Mouse (Mus musculus) hindbrain, embryonic 13.5 days (tissue): ENCODE measurements around the gene Ethe1. TPM values are rescaled to one million over a fixed set of nuclear protein-coding genes. Genes with fewer than 3 reads are reported as not detected.

Source experiments
- ATAC-seq: fragments of 200-750 bp; cut with Nextera tagmentation; 2 replicates; pipeline ENCODE4 v1.8.0; 2017; ENCODE audit warnings: moderate TSS enrichment; ENCODE audit not compliant: low FRiP score
- H3K27ac ChIP-seq: fragments of 300-500 bp; sonication (generic); 2 replicates; pipeline ENCODE4 v1.5.1; 2015; ENCODE audit warnings: inconsistent platforms, mild to moderate bottlenecking, moderate library complexity
- H3K27me3 ChIP-seq: fragments of 300-500 bp; sonication (generic); 2 replicates; pipeline ENCODE4 v1.6.1; 2015; ENCODE audit warnings: mild to moderate bottlenecking, inconsistent platforms
- H3K36me3 ChIP-seq: fragments of 300-500 bp; sonication (generic); 2 replicates; pipeline ENCODE4 v1.6.1; 2015; ENCODE audit warnings: mild to moderate bottlenecking, inconsistent platforms
- H3K4me1 ChIP-seq: fragments of 300-500 bp; sonication (generic); replicated peaks from 2 replicates; pipeline ENCODE4 v1.6.1; 2015; ENCODE audit warnings: inconsistent platforms
- H3K4me2 ChIP-seq: fragments of 300-500 bp; sonication (generic); 2 replicates; pipeline ENCODE4 v1.6.1; 2015; ENCODE audit warnings: inconsistent platforms, mild to moderate bottlenecking, moderate library complexity
- H3K4me3 ChIP-seq: fragments of 300-500 bp; sonication (generic); 2 replicates; pipeline ENCODE4 v1.5.1; 2015; ENCODE audit warnings: mild to moderate bottlenecking, inconsistent platforms
- H3K9ac ChIP-seq: fragments of 300-500 bp; sonication (generic); 2 replicates; pipeline ENCODE4 v1.6.1; 2015; ENCODE audit warnings: mild to moderate bottlenecking, inconsistent platforms
- H3K9me3 ChIP-seq: fragments of 300-500 bp; sonication (generic); 2 replicates; pipeline ENCODE4 v1.6.1; 2016; ENCODE audit warnings: inconsistent platforms
- WGBS: fragments of 180-500 bp; shearing (Covaris S2); methylation state at CpG from one replicate; pipeline ENCODE4 v1.1.7; 2015; 5-methylcytosine and 5-hydroxymethylcytosine counted together
- polyA plus RNA-seq: library from polyadenylated mRNA; unstranded; fragments of >200 nt; fragmentation: Nextera tagmentation; extraction: Ambion mirVana; gene quantifications from 2 replicates; pipeline ENCODE4 v1.2.1, GENCODE M21; 2015

The Ethe1 gene
- polyA plus RNA-seq, 1 experiment from 2014 or later: 18.7 TPM

DNA sequence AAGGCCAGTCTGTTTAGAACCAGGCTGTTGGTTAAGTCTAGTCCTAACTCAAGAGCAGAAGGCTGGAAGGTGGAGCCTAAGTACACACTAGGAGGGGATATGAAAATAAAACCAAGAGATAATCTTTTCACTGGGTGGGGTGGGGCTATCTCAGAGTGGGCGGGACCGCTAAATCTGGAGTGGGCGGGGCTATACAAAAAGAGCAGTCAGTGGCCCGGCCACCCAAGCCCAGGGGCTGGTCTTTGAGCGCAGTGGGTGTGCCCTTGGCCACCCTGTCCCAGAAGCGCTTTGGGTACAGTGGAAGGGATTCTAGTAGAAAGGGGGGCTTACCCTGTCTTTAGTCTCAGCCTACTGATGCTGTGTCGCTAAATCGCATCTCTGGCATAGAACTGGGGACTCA, 515 bp upstream of the Ethe1 start:
- Histone ChIP-seq H3K4me3 (peak overlapping the region; percentile 56), H3K4me1 (peaks cover 16% of the 10 kb centered on the region), H3K27ac (no peak overlapping the region), H3K4me2 (peak overlapping the region; percentile 62), H3K27me3 (peaks cover 31% of the 10 kb centered on the region), H3K9ac (peak overlapping the region; percentile 89), H3K36me3 (no peaks in the 10 kb centered on the region), H3K9me3 (no peaks in the 10 kb centered on the region)
- ATAC-seq: peak; percentile 74
- WGBS: 9% methylated on average over 8 of the region's 8 CpGs

- no peaks in the 10 kb centered on the region for H3K9me3 ChIP-seq
- H3K27me3 ChIP-seq: peaks cover 31% of the 10 kb centered on the region
- 94% methylated on average over 13 of the region's 13 CpGs for WGBS
- no peaks in the 10 kb centered on the region for H3K36me3 ChIP-seq
- no peak overlapping the region for H3K4me2 ChIP-seq
- H3K9ac ChIP-seq: no peak overlapping the region
- no peak overlapping the region for H3K4me3 ChIP-seq
- ATAC-seq: no peak
- peaks cover 18% of the 10 kb centered on the region for H3K4me1 ChIP-seq
- H3K27ac ChIP-seq: no peak overlapping the region
These were observed 993 bp downstream of the Ethe1 start for GRCm38 (mm10) chr7:24588336-24588735.

DNA sequence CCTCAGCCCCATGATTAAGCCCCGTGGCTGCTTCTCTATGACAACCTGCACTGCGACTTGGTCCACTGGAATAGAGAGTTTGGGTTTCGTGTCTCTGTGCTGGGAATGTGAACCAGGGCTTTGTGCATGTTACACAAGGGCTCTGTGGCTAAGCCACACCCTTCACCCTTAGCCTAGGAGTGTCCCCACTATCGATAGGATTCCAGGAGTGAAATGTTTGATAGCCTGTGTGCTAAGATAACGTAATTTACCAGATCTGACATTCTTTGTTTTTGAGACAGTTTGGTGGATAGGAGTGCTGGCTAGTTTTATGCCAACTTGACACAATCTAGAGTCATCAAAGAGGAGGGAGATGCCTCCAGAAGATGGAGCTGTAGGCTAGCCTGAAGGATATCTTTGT, 4.4 kb downstream of the Ethe1 start:
- ATAC-seq: no peak
- no peaks in the 10 kb centered on the region for H3K9me3 ChIP-seq
- no peaks in the 10 kb centered on the region for H3K36me3 ChIP-seq
- H3K4me2 ChIP-seq: no peak overlapping the region
- peaks cover 25% of the 10 kb centered on the region for H3K4me1 ChIP-seq
- 78% methylated on average over 5 of the region's 5 CpGs for WGBS
- H3K27me3 ChIP-seq: peaks cover 22% of the 10 kb centered on the region
- no peak overlapping the region for H3K4me3 ChIP-seq
- H3K9ac ChIP-seq: no peak overlapping the region
- H3K27ac ChIP-seq: no peak overlapping the region

GRCm38 (mm10) chr7:24592163-24592562, 4.8 kb downstream of the Ethe1 start:
- Histone ChIP-seq H3K4me2 (no peak overlapping the region), H3K9ac (no peak overlapping the region), H3K4me1 (peaks cover 21% of the 10 kb centered on the region), H3K36me3 (no peaks in the 10 kb centered on the region), H3K9me3 (no peaks in the 10 kb centered on the region), H3K27me3 (peaks cover 19% of the 10 kb centered on the region), H3K27ac (no peak overlapping the region; the same call in 1 of the 2 replicates), H3K4me3 (no peak overlapping the region)
- 68% methylated on average over 4 of the region's 4 CpGs for WGBS
- ATAC-seq: no peak

DNA sequence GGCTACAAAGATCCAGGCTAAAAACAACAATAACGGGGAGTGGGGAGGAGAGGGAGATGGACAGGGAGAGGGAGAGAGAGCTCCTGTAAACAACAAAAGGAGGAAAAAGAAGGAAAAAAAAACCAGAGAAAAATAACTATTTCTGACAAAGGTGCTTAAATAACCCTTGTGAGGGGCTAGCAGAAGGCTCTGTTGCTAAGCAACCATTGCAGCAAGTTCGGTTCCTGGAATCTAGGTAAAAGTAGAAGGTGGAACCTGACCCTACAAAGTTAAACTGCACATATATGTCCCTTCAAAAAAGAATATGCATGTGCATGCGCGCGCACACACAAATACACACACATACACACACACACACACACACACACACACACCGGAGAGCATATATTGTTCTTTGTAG, 5.4 kb downstream of the Ethe1 start:
- Histone ChIP-seq H3K4me1 (peaks cover 16% of the 10 kb centered on the region), H3K36me3 (no peaks in the 10 kb centered on the region), H3K9me3 (no peaks in the 10 kb centered on the region), H3K27me3 (peaks cover 19% of the 10 kb centered on the region), H3K4me3 (no peak overlapping the region), H3K9ac (no peak overlapping the region), H3K27ac (no peak overlapping the region), H3K4me2 (no peak overlapping the region)
- 82% methylated on average over 6 of the region's 6 CpGs for WGBS
- no peak for ATAC-seq

GRCm38 (mm10) chr7:24593621-24594308, 6.4 kb downstream of the Ethe1 start:
- Histone ChIP-seq H3K4me3 (peak overlapping the region; percentile 64), H3K4me1 (peaks cover 15% of the 10 kb centered on the region), H3K9ac (peak overlapping the region; percentile 83), H3K36me3 (no peaks in the 10 kb centered on the region), H3K27ac (no peak overlapping the region), H3K27me3 (peaks cover 19% of the 10 kb centered on the region), H3K9me3 (no peaks in the 10 kb centered on the region), H3K4me2 (peak overlapping the region; percentile 75)
- WGBS: 3% methylated on average over 38 of the region's 39 CpGs
- peak; percentile 84 for ATAC-seq

GRCm38 (mm10) chr7:24594309-24594803, 7.0 kb downstream of the Ethe1 start:
- H3K9me3 ChIP-seq: no peaks in the 10 kb centered on the region
- H3K27me3 ChIP-seq: peaks cover 19% of the 10 kb centered on the region
- WGBS: 1% methylated on average over 13 of the region's 13 CpGs
- peaks cover 15% of the 10 kb centered on the region for H3K4me1 ChIP-seq
- peak overlapping the region; percentile 83 for H3K9ac ChIP-seq
- 0 out of 2 replicates have a peak, but pooled peaks have one; percentile 26 for ATAC-seq
- H3K4me3 ChIP-seq: peak overlapping the region; percentile 64
- H3K27ac ChIP-seq: no peak overlapping the region
- H3K36me3 ChIP-seq: no peaks in the 10 kb centered on the region
- H3K4me2 ChIP-seq: peak overlapping the region; percentile 75

DNA sequence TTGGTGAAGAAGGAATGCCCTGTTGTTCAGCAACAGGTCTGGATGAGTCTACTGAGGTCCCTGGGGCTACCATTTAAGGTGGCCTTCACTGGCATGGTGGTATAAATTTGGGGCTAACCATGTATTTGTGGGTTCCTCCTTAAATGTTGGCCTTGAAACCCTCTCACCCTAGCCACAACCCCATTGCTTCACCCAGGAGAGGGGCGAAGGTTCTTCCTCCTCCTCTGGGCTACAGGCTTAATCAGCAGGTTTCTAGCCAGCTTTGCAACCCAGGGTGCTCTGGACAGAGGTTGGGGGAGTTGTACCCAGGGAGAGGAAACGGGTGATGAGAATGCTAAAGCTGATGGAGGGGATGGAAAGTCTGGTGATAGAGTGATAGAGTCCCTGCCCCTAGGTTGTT, 8.1 kb downstream of the Ethe1 start:
- Histone ChIP-seq H3K9me3 (no peaks in the 10 kb centered on the region), H3K27ac (no peak overlapping the region), H3K36me3 (no peaks in the 10 kb centered on the region), H3K27me3 (peaks cover 19% of the 10 kb centered on the region), H3K4me1 (peaks cover 15% of the 10 kb centered on the region), H3K9ac (no peak overlapping the region), H3K4me2 (no peak overlapping the region), H3K4me3 (no peak overlapping the region)
- no peak for ATAC-seq
- 86% methylated on average over 2 of the region's 2 CpGs for WGBS

DNA sequence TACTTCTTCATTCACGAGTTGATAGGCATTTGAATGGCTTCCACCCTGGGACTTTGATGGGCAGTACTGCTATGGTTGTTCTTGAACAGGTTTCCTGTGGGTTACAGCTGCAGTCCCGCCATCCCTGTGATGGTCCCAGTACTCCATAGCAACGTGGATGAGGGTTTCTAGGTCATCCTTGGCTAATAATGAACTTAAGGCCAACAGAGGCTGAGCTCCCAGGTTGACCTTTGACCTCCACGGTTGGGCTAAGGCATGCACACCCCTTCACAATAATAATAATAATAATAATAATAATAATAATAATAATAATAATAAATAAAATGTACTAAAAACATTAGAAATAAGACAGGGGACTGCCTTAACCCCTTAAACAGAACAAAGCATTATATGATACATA, 10.8 kb downstream of the Ethe1 start:
- H3K4me1 ChIP-seq: peaks cover 20% of the 10 kb centered on the region
- 76% methylated on average over 4 of the region's 4 CpGs for WGBS
- no peaks in the 10 kb centered on the region for H3K36me3 ChIP-seq
- no peak overlapping the region for H3K27ac ChIP-seq
- peaks cover 19% of the 10 kb centered on the region for H3K27me3 ChIP-seq
- H3K9ac ChIP-seq: no peak overlapping the region
- H3K4me3 ChIP-seq: no peak overlapping the region
- no peaks in the 10 kb centered on the region for H3K9me3 ChIP-seq
- H3K4me2 ChIP-seq: no peak overlapping the region
- no peak for ATAC-seq

DNA sequence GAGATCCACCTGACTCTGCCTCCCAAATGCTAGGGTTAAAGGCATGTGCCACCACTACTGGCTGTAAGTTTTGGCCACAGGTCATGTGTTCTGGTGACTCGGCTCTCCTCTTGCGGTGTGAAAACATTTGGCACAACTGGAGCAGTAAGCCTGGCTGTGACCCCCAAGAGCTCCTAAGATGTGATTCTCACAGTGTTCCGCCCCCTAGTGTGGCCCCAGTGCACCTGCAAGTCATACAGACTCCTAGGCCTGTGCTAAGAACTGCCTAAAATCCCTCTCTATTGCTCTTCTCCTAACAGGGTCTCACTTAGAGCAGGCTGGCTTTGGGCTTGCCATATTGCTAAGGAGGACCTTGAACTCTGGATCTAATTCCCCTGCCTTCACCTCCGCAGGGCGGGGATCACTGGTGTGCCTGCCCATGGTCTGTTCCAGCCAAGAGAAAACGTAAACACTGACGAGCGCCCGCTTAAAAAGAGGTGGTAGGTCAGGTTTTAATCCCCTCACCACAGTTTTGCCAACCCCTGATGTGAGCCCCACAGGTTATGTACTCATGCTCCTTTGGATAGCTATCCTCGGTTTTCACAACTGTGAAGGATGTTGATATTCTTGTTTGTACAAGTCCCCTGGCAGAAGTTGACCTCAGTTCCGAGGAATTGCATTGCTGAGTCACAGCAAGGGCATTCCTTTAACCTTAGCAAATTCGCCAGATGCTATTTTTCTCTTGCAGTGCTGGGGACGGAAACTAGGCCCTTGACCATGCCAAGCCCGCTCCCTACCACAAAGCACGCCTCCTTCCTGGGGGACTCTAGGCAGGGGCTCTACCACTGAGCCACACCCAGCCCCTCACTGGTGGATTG, 12.1 kb downstream of the Ethe1 start:
- no peaks in the 10 kb centered on the region for H3K9me3 ChIP-seq
- H3K4me1 ChIP-seq: peaks cover 10% of the 10 kb centered on the region
- WGBS: 78% methylated on average over 15 of the region's 15 CpGs
- H3K9ac ChIP-seq: no peak overlapping the region
- no peak overlapping the region for H3K4me2 ChIP-seq
- H3K4me3 ChIP-seq: no peak overlapping the region
- H3K27ac ChIP-seq: no peak overlapping the region
- ATAC-seq: no peak
- peaks cover 12% of the 10 kb centered on the region for H3K27me3 ChIP-seq
- H3K36me3 ChIP-seq: no peaks in the 10 kb centered on the region

GRCm38 (mm10) chr7:24600941-24601597, 13.7 kb downstream of the Ethe1 start:
- peak overlapping the region; percentile 45 for H3K27ac ChIP-seq
- ATAC-seq: peak; percentile 90
- no peaks in the 10 kb centered on the region for H3K36me3 ChIP-seq
- H3K4me3 ChIP-seq: peak overlapping the region; percentile 23
- H3K4me1 ChIP-seq: peaks cover 5% of the 10 kb centered on the region; the same call in 1 of the 2 replicates
- H3K4me2 ChIP-seq: peak overlapping the region; percentile 48
- WGBS: 4% methylated on average over 13 of the region's 13 CpGs
- peak overlapping the region; percentile 64; the same call in 1 of the 2 replicates for H3K9ac ChIP-seq
- no peaks in the 10 kb centered on the region for H3K27me3 ChIP-seq
- no peaks in the 10 kb centered on the region for H3K9me3 ChIP-seq

DNA sequence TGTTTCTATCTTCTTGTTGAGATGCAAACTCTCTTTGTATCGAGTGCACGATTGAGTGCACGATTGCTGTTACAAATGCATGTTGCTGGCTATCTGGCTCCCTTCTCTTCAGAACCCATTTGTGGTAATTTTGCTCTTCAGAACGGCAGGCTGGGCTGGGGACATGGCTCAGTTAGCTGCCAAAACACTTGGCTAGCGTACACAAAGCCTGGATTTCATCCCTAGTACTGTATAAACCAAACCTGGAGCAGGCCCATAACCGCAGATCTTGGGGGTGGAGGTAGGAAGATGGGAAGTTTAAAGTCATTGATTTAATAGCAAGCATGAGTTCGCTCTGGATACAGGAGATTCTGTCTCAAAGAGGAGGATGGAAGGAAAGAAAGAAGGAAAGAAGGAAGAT, 18.2 kb downstream of the Ethe1 start:
- Histone ChIP-seq H3K4me1 (peaks cover 10% of the 10 kb centered on the region), H3K9ac (no peak overlapping the region), H3K4me2 (no peak overlapping the region), H3K27ac (no peak overlapping the region), H3K36me3 (no peaks in the 10 kb centered on the region; the same call in 1 of the 2 replicates), H3K27me3 (peaks cover 23% of the 10 kb centered on the region), H3K9me3 (no peaks in the 10 kb centered on the region), H3K4me3 (no peak overlapping the region)
- 85% methylated on average over 7 of the region's 7 CpGs for WGBS
- ATAC-seq: no peak
